Mouse (Mus musculus) layer of hippocampus, adult 11-12 months (tissue): ENCODE measurements around the gene Cd109.

Experiments used
- DNase-seq: peaks from one replicate; pipeline ENCODE4 v3.0.0; 2022; ENCODE audit warnings: low spot score

Gene Cd109

DNA sequence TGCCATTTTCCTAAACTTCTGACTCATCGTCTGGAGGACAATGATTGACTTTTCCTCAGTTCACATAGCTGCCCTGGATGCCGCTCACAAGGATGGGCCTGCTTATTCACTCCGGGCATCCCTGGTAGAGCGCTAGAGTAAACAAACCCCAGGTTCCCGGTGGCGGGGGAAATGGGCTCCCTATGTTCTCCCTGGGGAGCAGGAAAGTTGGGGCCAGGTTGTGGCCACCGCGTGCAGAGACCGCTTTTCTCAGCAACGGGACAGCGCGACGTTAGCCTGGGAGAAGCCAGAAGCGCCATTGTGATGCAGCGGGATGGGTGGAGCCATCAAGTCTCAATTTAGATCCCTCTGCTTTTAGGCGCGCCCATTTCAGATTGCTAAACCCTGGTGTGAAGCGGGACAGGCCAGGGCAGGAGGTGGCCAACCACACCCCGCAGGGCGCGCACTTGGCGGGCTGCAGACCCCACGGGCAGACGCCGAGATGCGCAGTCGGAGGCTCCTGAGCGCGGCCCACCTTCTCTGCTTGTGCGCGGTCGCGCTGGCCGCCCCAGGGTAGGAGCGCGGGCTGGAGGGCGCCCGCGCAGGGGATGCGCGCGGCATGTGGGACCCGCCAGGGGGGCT lies at the start of gene Cd109:
Gene Cd109, plus strand, starts transcription at position 146 of the 621 bp plus-strand sequence.
- peak; percentile 6 for DNase-seq

GRCm38 (mm10) chr9:78569934-78570333 lies 45.4 kb upstream of the Cd109 start:
- DNase-seq = no peak

GRCm38 (mm10) chr9:78576466-78576865 lies 38.9 kb upstream of the Cd109 start:
- DNase-seq = no peak

- DNase-seq = no peak
Observed at GRCm38 (mm10) chr9:78578824-78579223, 36.5 kb upstream of the Cd109 start.

- DNase-seq = no peak
Observed at GRCm38 (mm10) chr9:78579644-78580396, 35.5 kb upstream of the Cd109 start.

DNA sequence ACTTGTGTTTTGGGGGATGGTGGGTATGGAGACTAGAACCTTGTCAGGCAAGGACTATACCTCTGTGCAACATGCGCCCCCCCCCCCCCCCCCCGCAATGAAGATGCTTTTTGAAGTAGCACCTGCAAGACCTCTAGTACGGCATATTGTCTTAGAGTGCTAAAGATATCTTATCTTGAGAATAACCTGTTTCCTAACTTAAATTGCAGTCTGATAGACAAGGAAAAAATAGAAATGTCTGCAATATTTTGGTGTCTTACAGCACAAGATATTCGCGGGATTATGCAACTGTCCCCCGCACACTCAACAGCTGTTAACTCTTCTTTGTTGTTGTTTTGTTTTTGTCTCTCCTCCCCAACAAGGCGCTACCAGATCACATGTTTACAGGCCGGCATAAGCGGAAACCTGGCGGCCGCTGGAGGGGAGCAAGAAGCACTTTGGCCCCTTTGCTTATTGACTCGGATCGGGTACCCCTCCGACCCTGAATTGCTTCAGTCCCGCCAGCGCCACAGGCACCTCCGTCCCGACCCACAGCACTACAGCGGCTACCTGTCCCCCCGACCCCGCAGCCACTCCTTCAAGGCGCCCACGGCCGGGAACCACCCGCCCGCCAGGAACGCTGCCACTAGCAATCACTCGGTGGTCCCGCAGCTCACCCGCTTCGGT lies 28.0 kb upstream of the Cd109 start:
- no peak for DNase-seq

DNA sequence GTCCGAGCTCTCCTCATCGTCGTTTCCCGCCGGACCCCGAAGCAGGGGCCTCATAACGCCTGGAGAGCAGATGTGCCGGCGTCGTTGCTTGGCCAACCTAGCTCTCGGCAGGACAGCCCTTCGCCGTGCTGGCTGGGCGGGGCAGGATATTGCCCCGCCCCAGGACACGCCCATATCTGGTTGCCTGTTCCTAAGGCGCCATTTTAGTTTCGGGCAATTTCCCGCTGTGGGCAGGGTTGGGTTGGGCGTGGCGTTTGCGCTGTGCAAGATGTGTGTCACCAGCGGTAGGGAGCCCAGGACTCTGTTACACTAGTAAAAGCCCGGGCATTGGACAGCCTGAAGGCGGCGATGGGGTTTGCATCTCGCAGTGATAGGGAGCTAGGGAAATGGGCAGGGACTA lies 27.4 kb upstream of the Cd109 start, which contains the start of gene Slc17a5:
Gene Slc17a5, minus strand, starts transcription at position 128 of the 400 bp plus-strand sequence.
- peak; percentile 93 for DNase-seq

GRCm38 (mm10) chr9:78588411-78589033 lies 26.8 kb upstream of the Cd109 start:
- peak; percentile 34 for DNase-seq

- DNase-seq = no peak
Observed at GRCm38 (mm10) chr9:78590471-78590870, 24.9 kb upstream of the Cd109 start.

DNA sequence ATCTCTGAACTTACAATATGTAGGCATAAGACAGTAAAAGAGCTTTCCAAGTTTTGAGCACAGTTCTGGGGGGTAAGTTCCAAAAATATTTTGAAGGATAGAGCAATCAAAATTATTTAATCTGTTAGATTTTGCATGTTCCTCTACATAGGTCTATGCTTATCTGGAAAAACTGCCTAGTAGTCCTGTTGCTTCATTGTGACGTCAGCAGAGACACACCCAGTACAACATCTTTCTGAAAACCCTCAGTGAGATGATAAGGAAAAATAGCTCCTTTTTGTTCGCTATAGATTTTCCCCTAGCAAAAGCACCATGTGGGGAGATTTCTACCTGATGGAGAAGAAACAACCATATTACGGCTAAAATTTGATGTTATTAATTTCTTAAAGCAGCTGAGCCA lies 20.1 kb upstream of the Cd109 start:
- DNase-seq = no peak

- DNase-seq = no peak
Observed at GRCm38 (mm10) chr9:78595769-78596555, 19.4 kb upstream of the Cd109 start.

DNA sequence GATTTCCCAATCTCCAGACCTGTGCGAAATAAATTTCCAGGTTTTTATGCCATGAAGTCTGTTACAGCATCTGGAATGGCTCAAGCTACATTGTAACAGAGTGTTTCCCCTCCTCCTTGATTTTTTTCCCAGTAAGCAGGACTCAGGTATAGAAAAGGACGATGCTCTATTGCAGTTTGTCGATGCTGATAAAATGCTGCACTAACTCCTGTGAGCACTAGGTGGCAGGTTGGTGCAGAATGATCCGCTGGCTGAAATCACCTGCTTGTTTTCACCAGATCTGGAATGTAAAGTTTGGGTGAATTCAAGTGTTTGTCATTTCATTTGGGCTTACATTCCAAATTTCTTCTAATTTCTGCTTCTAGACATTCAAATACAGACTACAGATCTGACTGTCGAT lies 18.5 kb upstream of the Cd109 start:
- peak; percentile 32 for DNase-seq

GRCm38 (mm10) chr9:78599927-78600326 lies 15.4 kb upstream of the Cd109 start:
- no peak for DNase-seq

- DNase-seq = peak; percentile 20
Observed at GRCm38 (mm10) chr9:78601046-78601730, 14.2 kb upstream of the Cd109 start.

- DNase-seq = no peak
Observed at GRCm38 (mm10) chr9:78614201-78614600, 1.1 kb upstream of the Cd109 start.

DNA sequence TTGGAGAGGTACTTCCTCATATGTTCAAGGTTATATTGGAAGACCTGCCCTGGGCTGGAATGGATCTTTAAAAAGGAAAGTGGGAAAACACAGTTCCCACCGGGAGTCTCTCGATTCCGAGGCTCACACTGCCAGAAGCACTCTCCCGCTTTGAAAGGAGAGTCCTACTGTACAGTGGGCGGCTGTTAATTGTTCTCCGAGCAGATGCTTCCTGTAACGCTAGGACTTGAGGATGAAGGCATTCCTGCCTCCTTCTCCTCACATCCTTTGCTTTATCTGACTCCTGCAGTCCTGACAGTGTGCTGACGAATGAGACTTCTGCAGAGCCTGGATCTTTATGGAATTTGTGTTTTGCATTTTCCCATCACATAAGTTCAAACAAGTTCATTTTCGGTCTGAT lies 3.9 kb downstream of the Cd109 start:
- DNase-seq = no peak

DNA sequence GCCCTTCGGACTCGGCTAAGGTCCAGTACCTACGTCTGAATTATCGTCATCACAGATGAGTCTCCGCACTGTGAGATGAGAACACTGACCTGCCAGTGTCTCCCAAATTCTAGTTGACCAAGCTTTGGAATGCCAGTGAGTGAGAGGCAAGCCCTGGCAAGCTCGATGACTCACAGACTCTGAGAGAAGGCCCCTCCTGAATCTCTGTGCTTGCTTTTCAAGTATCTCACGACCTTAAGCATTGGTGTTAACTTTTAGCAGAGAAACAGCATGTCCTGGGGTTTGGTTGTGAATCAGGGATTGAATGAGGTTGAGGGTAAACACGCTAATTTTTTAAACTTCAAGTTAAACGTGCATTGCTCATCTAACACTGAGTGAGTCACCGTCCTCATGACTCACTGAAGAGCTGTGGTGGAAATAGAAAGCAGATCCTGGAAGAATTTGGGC lies 8.0 kb downstream of the Cd109 start:
- DNase-seq = no peak

DNA sequence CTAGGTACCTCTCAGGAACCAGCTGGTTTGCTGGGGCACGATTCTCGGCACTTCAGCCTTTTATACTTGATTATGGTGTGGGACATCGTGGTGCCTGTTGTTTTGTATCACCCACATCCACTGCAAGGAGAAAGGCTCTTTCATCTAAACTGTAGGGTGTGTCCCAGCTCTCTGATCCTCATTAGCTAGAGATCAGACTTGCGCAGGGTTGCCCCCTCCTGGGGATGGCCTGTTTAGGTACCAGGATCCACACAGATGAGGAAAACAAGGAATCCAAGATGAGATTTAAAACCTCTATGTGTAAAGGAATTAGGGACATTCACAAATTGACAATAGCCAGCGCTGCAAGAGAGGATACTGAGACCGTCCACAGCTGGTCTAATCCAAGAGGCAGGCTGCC lies 14.6 kb downstream of the Cd109 start:
- no peak for DNase-seq

DNA sequence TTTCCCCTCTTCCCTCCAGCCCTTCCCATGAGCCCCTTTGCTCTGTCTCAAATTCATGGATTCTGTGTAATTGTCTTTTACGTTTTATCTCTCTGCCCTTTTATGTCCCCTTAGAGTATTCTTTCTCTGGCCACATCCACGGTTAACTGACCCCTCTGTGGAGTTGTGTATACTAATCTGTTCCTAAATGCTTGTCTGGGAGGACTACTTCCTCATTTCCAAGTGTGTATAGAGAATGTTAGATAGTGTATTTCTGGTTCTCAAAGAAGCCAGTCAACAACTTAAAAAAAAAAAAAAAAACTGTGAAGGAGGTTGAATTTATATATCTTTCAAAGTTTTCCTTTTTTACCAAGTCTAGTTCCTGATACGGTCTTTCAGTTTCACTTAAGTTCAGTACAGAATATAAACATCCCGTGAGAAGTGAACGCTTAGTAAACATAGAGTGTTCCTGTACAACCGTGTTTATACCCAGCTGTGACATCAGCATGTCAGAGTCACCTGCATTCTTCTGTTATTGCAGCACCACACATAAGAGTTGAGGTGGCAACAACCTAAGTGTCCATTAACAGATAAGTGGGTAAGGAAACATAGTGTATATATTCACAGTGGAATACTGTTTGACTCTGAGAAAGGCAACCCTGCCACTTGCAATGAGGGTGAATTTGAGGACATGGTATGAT lies 16.5 kb downstream of the Cd109 start:
- DNase-seq = no peak

DNA sequence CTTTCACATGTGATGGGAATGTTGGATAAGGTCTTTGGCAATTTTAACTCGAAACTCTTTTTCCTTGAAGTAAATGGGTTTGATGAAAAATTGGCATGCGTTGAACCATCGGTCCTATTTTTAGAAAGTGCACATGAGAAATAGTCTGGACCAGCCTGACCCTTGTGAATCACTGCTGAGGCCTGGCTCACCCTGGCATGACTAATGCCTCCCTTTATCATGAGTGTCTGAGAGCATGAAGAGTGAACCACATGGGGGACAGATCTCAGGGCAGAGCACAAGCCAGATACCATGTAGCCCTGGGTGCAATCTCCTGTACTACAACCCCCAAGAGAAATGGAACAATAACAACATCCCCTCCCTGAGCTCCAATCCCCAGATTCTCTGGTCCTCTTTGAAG lies 18.6 kb downstream of the Cd109 start:
- no peak for DNase-seq

- no peak for DNase-seq
Observed at GRCm38 (mm10) chr9:78641386-78641785, 26.0 kb downstream of the Cd109 start.
